In the genomic region with DNA sequence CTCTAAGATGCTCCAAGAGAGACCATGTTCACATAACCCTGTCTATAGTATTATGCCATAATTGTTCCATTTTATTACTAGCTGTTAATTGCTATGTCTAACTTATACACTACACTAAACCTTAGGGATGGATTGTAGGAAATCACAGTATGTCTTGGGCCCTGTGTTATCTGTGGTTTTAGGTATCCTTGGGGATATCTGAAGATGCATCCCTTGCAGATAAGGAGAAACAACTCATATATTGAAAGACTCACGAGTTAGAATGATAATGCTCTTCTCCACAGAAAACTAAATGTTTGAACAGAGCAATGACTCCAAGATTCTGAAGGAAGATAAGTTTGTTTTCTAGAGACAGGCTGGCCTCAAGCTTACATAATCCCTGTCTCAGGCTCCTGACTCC, we compare ENCODE assay signal across 46 mouse cellular contexts. TPM values are rescaled to one million over a fixed set of nuclear protein-coding genes. Genes with fewer than 3 reads are reported as not detected.
"Had no signal": no experiment of that assay in that cellular context is flagged by ENCODE, and none has a peak within 500 bp of the region (broad histone marks: within the 10 kb centered on the region; RNA-seq: fewer than 3 reads in every experiment).

No protein-coding gene starts in this region.

- H3K4me1 ChIP-seq: limb, embryonic 10.5 days; limb, embryonic 12.5 days; limb, embryonic 13.5 days; limb, embryonic 15.5 days; liver, embryonic 15.5 days; lung, embryonic 15.5 days; midbrain, embryonic 10.5 days; midbrain, embryonic 12.5 days; midbrain, embryonic 13.5 days; midbrain, embryonic 15.5 days had no signal

- ATAC-seq: liver, embryonic 12.5 days; liver, postnatal 0 days; lung, postnatal 0 days; midbrain, embryonic 13.5 days; midbrain, embryonic 15.5 days; midbrain, embryonic 16.5 days had no signal

- H3K4me2 ChIP-seq: limb, embryonic 12.5 days; limb, embryonic 13.5 days; limb, embryonic 15.5 days; liver, embryonic 11.5 days; liver, embryonic 12.5 days; liver, embryonic 13.5 days; liver, embryonic 15.5 days; lung, embryonic 14.5 days; lung, embryonic 15.5 days; midbrain, embryonic 11.5 days; midbrain, embryonic 12.5 days; midbrain, embryonic 13.5 days; midbrain, embryonic 15.5 days had no signal

- H3K27ac ChIP-seq: limb, embryonic 10.5 days; limb, embryonic 12.5 days; limb, embryonic 13.5 days; limb, embryonic 15.5 days; liver, embryonic 12.5 days; liver, embryonic 13.5 days; liver, embryonic 14.5 days; liver, embryonic 15.5 days; lung, embryonic 15.5 days; macrophage; midbrain, embryonic 10.5 days; midbrain, embryonic 12.5 days; midbrain, embryonic 13.5 days; midbrain, embryonic 15.5 days had no signal

- DNase-seq: left cerebral cortex, postnatal 4 days; liver; liver, embryonic 13.5 days; liver, postnatal 0 days; lung, adult 18-20 months; lung, adult 2 months; lung, embryonic 14.5 days; lung, postnatal 10 days; lung, postnatal 14 days; lung, postnatal 36 days; lung, postnatal 4 days; midbrain, embryonic 14.5 days had no signal

- H3K4me3 ChIP-seq: limb, embryonic 10.5 days; limb, embryonic 12.5 days; limb, embryonic 13.5 days; limb, embryonic 15.5 days; liver, embryonic 12.5 days; liver, embryonic 13.5 days; liver, embryonic 15.5 days; lung, embryonic 15.5 days; megakaryocyte, embryonic 14.5 days; midbrain, embryonic 10.5 days; midbrain, embryonic 12.5 days; midbrain, embryonic 13.5 days; midbrain, embryonic 15.5 days; myocyte had no signal

- H3K9ac ChIP-seq: limb, embryonic 12.5 days; limb, embryonic 13.5 days; limb, embryonic 15.5 days; liver, embryonic 12.5 days; liver, embryonic 13.5 days; liver, embryonic 14.5 days; liver, embryonic 15.5 days; liver, postnatal 0 days; lung, embryonic 14.5 days; lung, embryonic 15.5 days; midbrain, embryonic 12.5 days; midbrain, embryonic 13.5 days; midbrain, embryonic 15.5 days had no signal

- H3K36me3 ChIP-seq: limb, embryonic 10.5 days; limb, embryonic 12.5 days; limb, embryonic 13.5 days; limb, embryonic 15.5 days; liver, embryonic 12.5 days; liver, embryonic 13.5 days; liver, embryonic 15.5 days; lung, embryonic 15.5 days; midbrain, embryonic 10.5 days; midbrain, embryonic 12.5 days; midbrain, embryonic 13.5 days; midbrain, embryonic 15.5 days had no signal

- H3K27me3 ChIP-seq: limb, embryonic 12.5 days; limb, embryonic 13.5 days; limb, embryonic 15.5 days; liver, embryonic 12.5 days; liver, embryonic 13.5 days; liver, embryonic 15.5 days; lung, embryonic 15.5 days; midbrain, embryonic 12.5 days; midbrain, embryonic 13.5 days; midbrain, embryonic 15.5 days had no signal

- H3K9me3 ChIP-seq: limb, embryonic 10.5 days; limb, embryonic 12.5 days; limb, embryonic 13.5 days; limb, embryonic 15.5 days; liver, embryonic 12.5 days; liver, embryonic 13.5 days; liver, embryonic 15.5 days; lung, embryonic 15.5 days; midbrain, embryonic 10.5 days; midbrain, embryonic 12.5 days; midbrain, embryonic 13.5 days; midbrain, embryonic 15.5 days had no signal

RNA-seq across cellular contexts. Expression of gene Slc7a8, which starts 11.6 kb away (rescaled TPM):
- polyA plus RNA-seq: myocyte had no signal

RNA-seq across cellular contexts. Expression of gene Rnf212b, which starts 20.6 kb away (rescaled TPM):
- total RNA-seq: left cerebral cortex, postnatal 10 days; left cerebral cortex, postnatal 14 days; left cerebral cortex, postnatal 25 days; left cerebral cortex, postnatal 36 days; left cerebral cortex, postnatal 4 days; liver, adult 2 months; megakaryocyte progenitor cell, adult 5-6 weeks; megakaryocyte, adult 5-6 weeks; megakaryocyte-erythroid progenitor cell, adult 5-6 weeks; midbrain, postnatal 0 days; monocyte, adult 5-6 weeks had no signal
- polyA plus RNA-seq: limb, embryonic 10.5 days; limb, embryonic 11.5 days; limb, embryonic 12.5 days; limb, embryonic 13.5 days; limb, embryonic 14.5 days; limb, embryonic 15.5 days; liver, adult 2 months; liver, embryonic 11.5 days; liver, embryonic 12.5 days; liver, embryonic 13.5 days; liver, embryonic 14.5 days; liver, embryonic 15.5 days; liver, embryonic 16.5 days; liver, postnatal 0 days; lung, adult 2 months; lung, embryonic 14.5 days; lung, embryonic 15.5 days; lung, embryonic 16.5 days; lung, postnatal 0 days; macrophage; midbrain, embryonic 10.5 days; midbrain, embryonic 11.5 days; midbrain, embryonic 12.5 days; midbrain, embryonic 13.5 days; midbrain, embryonic 14.5 days; midbrain, embryonic 15.5 days; midbrain, embryonic 16.5 days; midbrain, postnatal 0 days; myocyte; neural tube, embryonic 11.5 days had no signal
